Mouse (Mus musculus) inflammation-experienced regulatory T-cells, adult 6 months (primary cell): ENCODE measurements around the gene P2ry6. TPM values are rescaled to one million over a fixed set of nuclear protein-coding genes. Genes with fewer than 3 reads are reported as not detected.

ENCODE experiments used
- ATAC-seq: one replicate; pipeline ENCODE4 v1.8.0; 2017
- polyA plus RNA-seq, 3 experiments: library from polyadenylated mRNA; unstranded; fragments of 100-300 nt; shearing (Covaris generic); gene quantifications; one replicate each; pipeline ENCODE4 v1.2.1; 2017

P2ry6 gene
- polyA plus RNA-seq, 3 experiments from 2014 or later, result 0.60 TPM; not detected in 2

- no peak for ATAC-seq
Measured at GRCm38 (mm10) chr7:100937481-100937880, 37.0 kb downstream of the P2ry6 start.

DNA sequence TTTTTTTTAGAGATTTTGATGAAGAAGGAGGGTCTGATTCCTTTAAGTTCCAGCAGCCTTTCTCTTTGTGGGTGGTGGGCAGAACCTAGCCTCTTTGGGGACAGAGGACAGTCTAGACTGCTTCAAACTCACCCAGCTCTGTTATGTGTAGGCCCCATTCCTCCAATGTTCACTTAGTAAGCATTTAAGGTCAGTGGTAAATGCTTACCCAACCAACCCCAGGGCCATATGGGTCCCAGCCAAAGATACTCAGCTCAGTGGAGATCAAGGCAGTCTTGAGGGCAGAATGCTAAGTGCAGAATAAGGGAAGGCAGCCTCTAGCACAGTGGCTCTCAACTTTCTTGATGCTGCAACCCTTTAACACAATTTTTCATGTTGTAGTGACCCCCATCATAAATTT, 40.9 kb downstream of the P2ry6 start:
- ATAC-seq, result no peak

DNA sequence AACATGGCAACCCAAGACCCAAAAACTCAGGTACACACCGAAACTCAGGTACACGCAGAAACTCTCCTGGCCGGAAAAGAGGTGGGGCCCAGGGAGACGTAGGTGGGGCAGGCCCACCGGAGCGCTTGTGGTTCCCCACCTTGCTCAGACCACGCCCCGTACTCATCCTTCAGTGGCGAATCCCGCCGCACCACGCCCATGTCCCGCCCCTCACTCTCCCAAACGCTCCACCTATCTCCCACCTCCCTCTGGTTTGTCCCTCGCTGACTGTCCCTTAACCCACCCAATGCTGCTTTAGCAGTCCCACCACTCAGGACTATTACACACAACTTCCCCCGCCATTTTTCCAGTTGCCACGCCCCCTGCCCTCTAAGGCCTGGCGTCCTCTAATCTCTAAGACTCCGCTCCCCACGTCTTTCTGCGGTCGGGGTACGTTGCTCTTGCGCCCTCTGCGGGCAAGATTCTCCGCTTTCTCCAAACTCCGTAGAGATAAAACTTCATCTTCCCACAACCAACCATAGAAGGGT, 41.9 kb downstream of the P2ry6 start:
- peak; percentile 77 for ATAC-seq

GRCm38 (mm10) chr7:100931926-100932480, 42.4 kb downstream of the P2ry6 start, which contains the start of gene Arhgef17:
Gene Arhgef17, minus strand, starts transcription at chr7:100932107.
- peak; percentile 18 for ATAC-seq

- ATAC-seq, result no peak
Measured at GRCm38 (mm10) chr7:100931316-100931925, 43.0 kb downstream of the P2ry6 start.

GRCm38 (mm10) chr7:100930619-100931315, 43.7 kb downstream of the P2ry6 start:
- ATAC-seq, result no peak

- no peak for ATAC-seq
Measured at GRCm38 (mm10) chr7:100929639-100930303, 44.7 kb downstream of the P2ry6 start.

- ATAC-seq, result no peak
Measured at GRCm38 (mm10) chr7:100928456-100928855, 46.0 kb downstream of the P2ry6 start.

DNA sequence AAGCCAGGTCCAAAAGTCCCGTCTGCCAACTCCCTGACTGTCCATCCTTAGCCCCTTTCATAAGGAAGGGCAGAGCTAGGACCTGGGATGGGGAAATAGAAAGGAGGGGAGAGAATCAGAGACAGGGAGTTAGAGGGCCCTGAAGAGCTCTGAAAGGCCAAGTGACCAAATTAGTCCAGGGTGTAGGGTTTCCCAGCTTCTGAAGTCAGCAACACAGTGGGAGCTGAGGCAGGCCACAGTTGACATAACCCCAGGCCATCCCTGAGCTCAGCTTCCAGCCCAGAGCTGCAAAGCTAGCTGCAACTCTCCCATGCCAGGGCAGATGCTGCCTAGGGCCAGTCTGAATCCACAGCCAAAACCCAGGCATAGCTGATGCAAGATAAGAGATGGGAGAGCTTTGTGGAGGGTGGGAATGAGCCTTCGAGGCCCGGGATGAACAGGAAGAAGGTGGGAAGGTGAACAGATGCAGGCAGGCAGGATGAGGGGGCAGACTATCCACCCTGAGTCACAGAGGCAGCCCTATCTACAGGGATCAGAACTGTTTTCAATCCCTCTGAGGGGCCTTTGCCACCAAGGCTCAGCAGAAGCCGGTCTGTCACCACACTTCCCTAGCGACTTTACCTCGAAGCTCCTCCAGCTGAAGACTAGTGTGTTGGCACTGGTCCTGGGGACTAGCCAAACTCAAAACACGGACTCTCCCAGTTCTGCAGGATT, 47.0 kb downstream of the P2ry6 start:
- no peak for ATAC-seq

- no peak for ATAC-seq
Measured at GRCm38 (mm10) chr7:100926311-100926923, 48.0 kb downstream of the P2ry6 start.

DNA sequence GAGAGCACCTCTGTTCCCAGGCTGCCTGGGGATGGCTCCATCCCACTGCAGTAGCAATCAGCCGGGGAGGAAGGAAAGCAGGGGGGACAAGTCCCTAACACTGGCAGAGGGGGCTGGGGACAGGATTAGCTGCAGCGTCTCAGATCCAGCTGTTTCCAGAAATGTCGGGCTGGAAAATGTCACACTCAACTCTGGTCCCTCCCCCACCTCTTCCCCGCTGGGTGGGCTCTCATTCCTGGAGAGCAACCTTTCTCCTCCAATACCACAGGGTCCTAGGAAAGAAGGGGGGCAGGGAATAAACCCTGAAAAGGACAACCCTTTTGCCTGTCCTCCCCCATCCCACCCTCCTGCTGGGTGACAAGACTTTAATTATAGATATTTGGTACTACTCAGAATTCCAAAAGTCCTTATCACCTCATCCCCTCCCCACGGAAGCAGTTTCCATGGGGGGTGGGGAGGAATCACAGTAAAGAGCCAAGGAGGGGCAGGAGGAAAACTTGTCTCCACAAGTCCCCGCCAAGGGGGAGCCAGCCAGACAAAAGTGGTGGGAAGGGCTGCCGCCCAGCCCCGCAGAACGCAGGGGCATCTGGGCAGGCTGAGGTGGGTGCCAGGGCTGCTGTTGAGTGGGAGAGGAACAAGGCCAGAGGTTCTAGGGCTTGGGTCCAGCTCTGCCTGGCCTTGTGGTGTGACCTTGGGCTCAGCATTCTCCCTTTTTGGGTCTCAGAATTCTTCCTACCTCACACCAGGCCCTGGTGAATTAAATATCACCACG, 49.6 kb downstream of the P2ry6 start:
- no peak for ATAC-seq

DNA sequence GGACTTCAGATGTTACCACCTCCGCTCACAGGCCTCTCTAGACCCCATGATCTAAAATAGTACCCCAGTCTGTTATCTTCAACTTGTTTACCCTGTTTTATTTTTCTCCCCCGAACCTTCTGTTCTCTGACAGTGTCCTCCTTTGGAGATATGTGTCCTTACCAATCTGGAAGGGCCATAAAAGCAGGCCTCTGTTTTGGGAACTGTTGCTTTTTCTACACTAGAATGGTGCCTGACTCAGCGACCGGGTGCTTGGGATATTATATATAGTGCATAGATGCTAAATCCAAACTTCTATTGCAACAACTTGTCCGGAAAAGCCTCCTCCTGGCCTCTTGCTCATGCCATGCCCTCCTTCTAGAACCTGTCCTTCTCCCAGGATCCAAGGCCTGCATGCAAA, 50.2 kb downstream of the P2ry6 start:
- no peak for ATAC-seq

- ATAC-seq, result no peak
Measured at GRCm38 (mm10) chr7:100922907-100923306, 51.5 kb downstream of the P2ry6 start.

GRCm38 (mm10) chr7:100921289-100921688, 53.2 kb downstream of the P2ry6 start:
- no peak for ATAC-seq

- ATAC-seq, result no peak
Measured at GRCm38 (mm10) chr7:100919809-100920107, 54.7 kb downstream of the P2ry6 start.

GRCm38 (mm10) chr7:100919006-100919808, 55.2 kb downstream of the P2ry6 start:
- no peak for ATAC-seq

DNA sequence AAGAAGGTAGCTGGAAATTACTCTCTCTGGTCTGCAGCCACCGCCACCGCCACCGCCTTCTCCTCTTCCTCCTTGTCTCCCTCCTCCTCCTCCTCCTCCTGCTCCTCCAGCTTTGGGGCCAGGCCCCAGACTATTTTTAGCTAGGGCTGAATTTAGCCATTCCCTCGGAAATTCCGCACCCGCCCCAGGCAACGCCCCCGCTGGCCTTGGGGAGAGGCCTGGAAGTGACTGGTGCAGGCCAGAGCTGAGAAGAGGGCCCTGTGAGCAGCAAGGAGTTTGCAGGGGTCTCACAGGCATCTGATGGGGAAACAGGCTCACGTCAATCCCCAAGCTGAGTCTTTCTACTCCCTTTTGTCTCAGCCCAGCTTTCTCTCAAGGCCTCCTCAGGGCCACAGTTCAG, 56.3 kb downstream of the P2ry6 start:
- ATAC-seq, result no peak

DNA sequence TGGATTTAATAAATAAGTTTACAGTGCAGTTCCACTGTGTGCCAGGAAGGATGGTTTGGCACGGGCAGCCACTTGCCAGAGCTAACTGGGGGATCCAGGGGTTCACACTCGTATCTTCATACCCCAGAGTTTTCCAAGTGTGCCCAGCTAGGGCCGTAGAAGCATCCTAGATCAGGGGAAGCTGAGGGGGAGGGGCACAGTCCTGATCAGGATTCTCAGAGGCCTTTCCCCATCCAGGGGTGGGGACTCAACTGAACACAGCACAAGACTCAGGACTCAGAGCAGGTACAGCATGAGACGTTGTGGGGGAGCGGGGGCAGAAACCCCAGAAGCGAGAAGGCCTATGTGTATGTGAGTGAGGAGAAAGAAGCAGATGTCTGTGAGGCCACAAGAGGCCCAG, 56.7 kb downstream of the P2ry6 start:
- ATAC-seq, result no peak

- no peak for ATAC-seq
Measured at GRCm38 (mm10) chr7:100916526-100916925, 57.9 kb downstream of the P2ry6 start.

- no peak for ATAC-seq
Measured at GRCm38 (mm10) chr7:100915204-100915603, 59.2 kb downstream of the P2ry6 start.

- no peak for ATAC-seq
Measured at GRCm38 (mm10) chr7:100911791-100912190, 62.7 kb downstream of the P2ry6 start.
